Mouse (Mus musculus) lung, adult 2 months (tissue): ENCODE measurements around the gene Gm10570.

Source experiments
- CTCF ChIP-seq: fragments of 200-500 bp; IDR thresholded peaks from 2 replicates; pipeline ENCODE4 v1.5.1; 2011; ENCODE audit warnings: mild to moderate bottlenecking, low read length, control low read depth; ENCODE audit not compliant: insufficient read depth
- POLR2A ChIP-seq: fragments of 200-500 bp; IDR thresholded peaks from 2 replicates; pipeline ENCODE4 v1.6.1; 2011; ENCODE audit warnings: low read depth, mild to moderate bottlenecking, control low read depth, low read length, borderline replicate concordance; ENCODE audit errors: extremely low read depth

DNA sequence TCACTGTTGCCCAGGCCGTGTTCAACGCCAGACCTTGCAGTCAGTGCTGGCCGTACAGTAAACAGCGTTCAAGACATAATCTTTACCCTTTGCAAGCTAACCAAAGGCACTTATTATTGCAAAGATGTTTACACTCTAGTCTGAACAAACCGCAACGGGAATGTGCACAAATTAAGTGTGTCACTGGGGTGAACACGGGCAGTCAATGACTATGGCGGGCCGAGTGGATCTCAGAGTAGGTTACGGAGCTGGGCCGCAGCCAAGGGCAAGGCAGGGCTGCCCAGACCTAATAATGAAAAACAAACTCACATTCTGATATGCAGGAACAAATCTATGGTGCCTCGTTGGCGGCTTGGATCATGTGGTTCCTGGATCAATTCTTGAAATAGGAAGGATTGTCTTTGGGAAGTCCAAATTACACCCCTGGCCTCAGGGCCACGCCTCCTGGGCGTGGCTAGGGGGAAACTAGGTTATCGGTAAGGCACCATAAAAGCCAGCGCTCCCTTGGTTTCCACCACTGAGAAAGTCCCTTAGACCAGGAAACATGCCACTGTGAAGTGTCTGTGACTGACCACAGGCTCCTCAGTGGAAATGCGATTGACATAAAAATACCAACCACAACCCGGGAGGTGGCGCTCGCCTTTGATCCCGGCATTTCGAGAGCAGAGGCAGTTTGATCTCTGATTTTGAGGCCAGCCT is 13.3 kb downstream of the Gm10570 start:
- TF ChIP-seq CTCF (no peak), POLR2A (no peak)
